Mouse (Mus musculus): ENCODE measurements around the gene 2300009A05Rik.

DNA sequence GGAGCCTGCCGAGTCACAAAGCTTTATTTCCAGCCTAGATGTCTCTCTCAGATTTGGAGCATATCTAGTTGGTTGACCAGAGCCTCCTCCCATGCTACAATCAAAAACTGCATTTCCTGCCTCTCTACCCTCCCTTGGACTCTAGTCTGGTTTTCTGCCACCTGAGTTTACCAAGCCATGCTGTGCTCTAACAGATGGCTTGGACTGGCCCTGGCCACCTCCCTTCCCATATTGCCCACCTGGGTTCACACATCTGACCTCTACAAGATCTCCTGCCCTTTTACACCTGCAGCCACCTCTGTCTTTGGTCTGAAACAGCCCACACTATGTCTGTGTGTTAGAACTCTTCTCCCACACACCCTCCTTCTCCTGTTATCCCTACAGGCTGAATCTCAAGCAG is 50.9 kb downstream of the 2300009A05Rik start:
- TF ChIP-seq CTCF (IDR thresholded peaks at IDR 0.05; ENCODE audit: low read depth) (no peak), EP300 (IDR thresholded peaks at IDR 0.05; ENCODE audit: low read depth) (no peak)
